Mouse (Mus musculus) heart, embryonic 11.5 days (tissue): Measurements from ENCODE around the gene Cdyl2. TPM values are rescaled to one million over a fixed set of nuclear protein-coding genes. Genes with fewer than 3 reads are reported as not detected.

ENCODE experiments used
- ATAC-seq: fragments of 200-750 bp; cut with Nextera tagmentation; replicated peaks from 2 replicates; pipeline ENCODE4 v1.8.0; 2017; ENCODE audit warnings: moderate library complexity; ENCODE audit not compliant: insufficient number of reproducible peaks, low FRiP score, low TSS enrichment
- H3K27ac ChIP-seq: fragments of 300-500 bp; sonication (generic); 2 replicates; pipeline ENCODE4 v1.5.1; 2014; ENCODE audit warnings: mild to moderate bottlenecking, low read depth, low read length
- H3K27me3 ChIP-seq: fragments of 300-500 bp; sonication (generic); 2 replicates; pipeline ENCODE4 v1.6.1; 2014; ENCODE audit warnings: mild to moderate bottlenecking, low read length, mixed read lengths; ENCODE audit not compliant: control insufficient read depth, insufficient read depth
- H3K36me3 ChIP-seq: fragments of 300-500 bp; sonication (generic); 2 replicates; pipeline ENCODE4 v1.6.1; 2014; ENCODE audit warnings: mild to moderate bottlenecking, low read length, moderate library complexity, mixed read lengths; ENCODE audit not compliant: control insufficient read depth, insufficient read depth
- H3K4me1 ChIP-seq: fragments of 300-500 bp; sonication (generic); 2 replicates; pipeline ENCODE4 v1.6.1; 2014; ENCODE audit warnings: low read length; ENCODE audit not compliant: control insufficient read depth, insufficient read depth
- H3K4me2 ChIP-seq: fragments of 300-500 bp; sonication (generic); 2 replicates; pipeline ENCODE4 v1.6.1; 2014; ENCODE audit warnings: mild to moderate bottlenecking, moderate library complexity
- H3K4me3 ChIP-seq: fragments of 300-500 bp; sonication (generic); 2 replicates; pipeline ENCODE4 v1.5.1; 2014; ENCODE audit warnings: low read depth, low read length
- H3K9ac ChIP-seq: fragments of 300-500 bp; sonication (generic); 2 replicates; pipeline ENCODE4 v1.6.1; 2014; ENCODE audit warnings: mild to moderate bottlenecking, low read depth, low read length, moderate library complexity
- H3K9me3 ChIP-seq: fragments of 300-500 bp; sonication (generic); replicated peaks from 2 replicates; pipeline ENCODE4 v1.6.1; 2016; ENCODE audit warnings: low read length; ENCODE audit not compliant: control insufficient read depth
- WGBS: fragments of 180-500 bp; shearing (Covaris S2); extraction: QIAGEN DNeasy Blood & Tissue Kit; methylation state at CpG from one replicate; pipeline ENCODE4 v1.1.7; 2014; ENCODE audit not compliant: insufficient replicate concordance; 5-methylcytosine and 5-hydroxymethylcytosine counted together
- polyA plus RNA-seq: library from polyadenylated mRNA; unstranded; fragments of >200 nt; fragmentation: Nextera tagmentation; extraction: Ambion mirVana; gene quantifications from 2 replicates; pipeline ENCODE4 v1.2.1, GENCODE M21; 2014

The Cdyl2 gene
- polyA plus RNA-seq, 1 experiment from 2014 or later: 4.8 TPM

DNA sequence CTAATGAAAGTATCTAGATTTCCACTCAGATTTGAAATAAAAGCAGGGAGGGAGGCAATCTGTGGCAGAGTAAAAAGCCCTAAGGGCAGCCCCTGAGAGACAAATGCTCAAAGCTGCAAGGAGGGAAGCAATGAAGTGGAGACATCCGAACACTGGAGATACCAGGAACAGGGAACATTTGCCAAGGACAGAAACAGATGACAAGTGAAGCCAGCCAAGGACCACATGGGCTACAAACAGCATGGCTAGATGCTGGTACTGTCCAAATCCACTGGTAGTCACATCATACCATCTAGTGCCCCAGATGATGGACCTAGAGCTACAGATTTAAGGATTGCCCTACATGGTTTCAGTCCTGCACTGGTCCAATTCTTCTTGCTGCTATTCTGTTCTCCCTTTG lies 71.3 kb downstream of the Cdyl2 start:
- Histone ChIP-seq H3K9me3 (no peaks in the 10 kb centered on the region), H3K36me3 (no peaks in the 10 kb centered on the region), H3K27me3 (no peaks in the 10 kb centered on the region), H3K27ac (no peak overlapping the region), H3K4me2 (no peak overlapping the region), H3K4me1 (no peaks in the 10 kb centered on the region), H3K4me3 (no peak overlapping the region), H3K9ac (no peak overlapping the region)
- no peak for ATAC-seq
- WGBS: 65% methylated on average over 1 of the region's 1 CpGs

DNA sequence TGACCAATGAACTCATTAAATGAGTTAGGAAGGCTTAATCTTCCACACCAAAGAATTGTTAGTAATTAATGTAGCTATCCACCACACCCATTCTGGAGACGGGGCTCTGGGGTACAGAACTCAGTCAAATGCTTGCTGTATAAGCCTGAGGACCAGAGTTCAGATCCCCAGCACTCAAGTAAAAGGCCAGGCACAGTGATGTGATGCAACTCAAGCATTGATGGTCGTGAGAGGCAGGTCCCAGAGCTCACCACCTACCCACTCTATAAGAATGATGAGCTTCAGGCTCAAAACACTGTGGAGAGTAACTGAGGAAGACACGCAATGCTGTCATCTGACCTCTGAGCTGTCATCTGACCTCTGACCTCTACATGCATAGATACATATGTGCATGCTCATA lies 76.0 kb downstream of the Cdyl2 start:
- Histone ChIP-seq H3K4me3 (no peak overlapping the region), H3K27ac (no peak overlapping the region), H3K27me3 (no peaks in the 10 kb centered on the region), H3K9ac (no peak overlapping the region), H3K4me1 (no peaks in the 10 kb centered on the region), H3K36me3 (no peaks in the 10 kb centered on the region), H3K9me3 (no peaks in the 10 kb centered on the region), H3K4me2 (no peak overlapping the region)
- 80% methylated on average over 3 of the region's 3 CpGs for WGBS
- ATAC-seq: no peak

DNA sequence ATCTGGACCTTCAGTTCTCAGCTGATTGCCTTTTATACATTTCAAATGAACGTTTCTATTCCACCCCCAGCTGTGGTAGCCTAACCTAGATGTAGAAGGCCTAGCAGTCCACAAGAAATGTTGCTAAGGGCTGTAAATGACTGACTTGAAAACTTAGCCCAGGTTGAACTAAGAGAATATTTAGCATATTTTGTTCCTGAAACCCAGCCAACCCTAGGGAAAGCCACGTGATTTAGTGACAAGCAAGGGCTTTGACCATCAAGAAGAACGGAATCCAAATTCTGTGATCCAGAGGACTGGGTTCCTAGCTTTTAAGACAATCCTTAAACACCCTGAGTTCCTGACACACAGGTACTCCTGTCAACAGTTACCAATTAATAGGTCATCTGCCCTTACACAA lies 77.9 kb downstream of the Cdyl2 start:
- H3K9me3 ChIP-seq: no peaks in the 10 kb centered on the region
- no peak overlapping the region for H3K27ac ChIP-seq
- H3K4me1 ChIP-seq: 0 out of 2 replicates have a peak, but pooled peaks cover 4% of the 10 kb centered on the region
- H3K4me2 ChIP-seq: no peak overlapping the region
- no peak for ATAC-seq
- WGBS: 77% methylated on average over 3 of the region's 3 CpGs
- H3K9ac ChIP-seq: no peak overlapping the region
- no peak overlapping the region for H3K4me3 ChIP-seq
- no peaks in the 10 kb centered on the region for H3K27me3 ChIP-seq
- no peaks in the 10 kb centered on the region for H3K36me3 ChIP-seq

DNA sequence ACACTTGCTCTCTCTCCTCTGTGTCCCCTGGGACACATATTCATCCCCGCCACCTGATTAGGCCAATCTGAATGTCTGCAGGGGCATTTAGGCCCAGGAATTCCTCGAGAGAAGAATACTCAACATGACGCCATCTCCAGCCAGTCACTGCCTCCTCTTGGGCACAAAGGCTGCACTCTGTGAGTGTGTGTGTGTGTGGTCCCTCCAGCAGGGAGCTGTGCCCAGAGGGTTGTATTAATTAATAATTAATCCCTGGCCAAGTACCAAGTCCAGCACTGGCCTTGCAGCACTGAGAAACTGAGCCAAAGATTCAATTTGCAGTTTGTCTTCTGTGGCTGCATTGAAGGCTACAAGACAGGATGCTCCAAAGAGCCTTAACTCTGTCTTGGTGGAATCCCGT lies 79.8 kb downstream of the Cdyl2 start:
- Histone ChIP-seq H3K4me2 (no peak overlapping the region), H3K4me1 (0 out of 2 replicates have a peak, but pooled peaks cover 4% of the 10 kb centered on the region), H3K36me3 (no peaks in the 10 kb centered on the region), H3K27me3 (no peaks in the 10 kb centered on the region), H3K27ac (no peak overlapping the region), H3K9me3 (no peaks in the 10 kb centered on the region), H3K9ac (no peak overlapping the region), H3K4me3 (no peak overlapping the region)
- ATAC-seq: no peak
- WGBS: 80% methylated on average over 4 of the region's 4 CpGs

DNA sequence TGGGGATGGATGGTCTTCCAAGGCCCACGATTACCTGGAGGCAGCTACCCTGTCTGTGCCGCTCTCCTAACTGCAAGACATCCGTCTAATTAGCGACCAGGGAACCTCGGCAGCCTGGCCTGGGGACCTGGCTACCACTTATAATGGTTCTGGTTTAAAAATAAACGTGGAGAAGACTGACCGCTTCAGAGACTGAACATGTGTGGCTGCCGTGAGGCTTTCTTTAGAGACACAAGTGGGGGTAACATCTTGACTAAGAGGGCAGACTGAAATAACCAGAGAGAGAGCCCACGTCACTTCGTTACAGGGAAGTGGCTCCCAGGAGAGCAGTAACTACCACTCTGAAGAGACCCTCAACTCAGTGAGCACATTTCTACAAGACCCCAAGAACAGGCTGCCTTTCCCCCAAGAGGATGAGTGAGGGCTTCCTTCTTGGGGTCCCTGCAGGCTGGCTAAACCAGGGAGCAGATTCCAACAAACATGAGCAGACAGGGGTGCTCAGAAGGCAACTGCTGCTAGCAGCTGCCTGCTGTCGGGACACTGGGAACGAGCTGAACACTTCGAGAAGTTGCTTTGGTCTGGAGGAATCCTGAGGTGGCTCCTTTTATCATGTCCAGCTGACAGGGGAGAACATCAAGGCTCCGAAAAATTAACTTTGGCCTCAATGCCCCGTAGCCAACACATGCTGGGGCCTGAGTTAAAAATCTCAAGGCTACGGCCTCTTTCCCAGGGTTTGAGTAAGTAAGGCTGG lies 82.6 kb downstream of the Cdyl2 start:
- H3K9me3 ChIP-seq: no peaks in the 10 kb centered on the region
- no peak overlapping the region for H3K27ac ChIP-seq
- H3K4me3 ChIP-seq: no peak overlapping the region
- no peaks in the 10 kb centered on the region for H3K27me3 ChIP-seq
- H3K4me1 ChIP-seq: 0 out of 2 replicates have a peak, but pooled peaks cover 4% of the 10 kb centered on the region
- no peak for ATAC-seq
- H3K36me3 ChIP-seq: no peaks in the 10 kb centered on the region
- 59% methylated on average over 16 of the region's 16 CpGs for WGBS
- no peak overlapping the region for H3K9ac ChIP-seq
- no peak overlapping the region for H3K4me2 ChIP-seq

DNA sequence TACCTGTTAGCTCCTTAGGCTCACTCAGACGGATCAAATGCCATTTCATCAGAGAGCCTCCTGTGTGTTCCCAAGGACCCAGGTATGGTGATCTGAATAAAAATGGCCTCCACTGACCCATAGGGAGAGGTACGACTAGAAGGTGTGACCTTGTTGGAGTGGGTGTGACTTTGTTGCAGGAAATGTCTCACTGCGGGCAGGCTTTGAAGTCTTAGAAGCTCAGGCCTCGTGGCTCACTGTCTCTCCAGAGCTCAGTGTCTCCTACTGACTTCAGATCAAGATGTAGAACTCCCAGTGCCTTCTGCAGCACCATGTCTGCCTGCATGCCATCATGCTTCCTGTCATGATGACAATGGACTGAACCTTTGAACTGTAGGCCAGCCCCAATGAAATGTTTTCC lies 87.4 kb downstream of the Cdyl2 start:
- no peak overlapping the region for H3K9ac ChIP-seq
- H3K27ac ChIP-seq: no peak overlapping the region
- H3K36me3 ChIP-seq: no peaks in the 10 kb centered on the region
- H3K4me1 ChIP-seq: 0 out of 2 replicates have a peak, but pooled peaks cover 3% of the 10 kb centered on the region
- H3K27me3 ChIP-seq: no peaks in the 10 kb centered on the region
- no peak overlapping the region for H3K4me3 ChIP-seq
- no peaks in the 10 kb centered on the region for H3K9me3 ChIP-seq
- ATAC-seq: no peak
- WGBS: 70% methylated on average over 4 of the region's 4 CpGs
- H3K4me2 ChIP-seq: no peak overlapping the region

DNA sequence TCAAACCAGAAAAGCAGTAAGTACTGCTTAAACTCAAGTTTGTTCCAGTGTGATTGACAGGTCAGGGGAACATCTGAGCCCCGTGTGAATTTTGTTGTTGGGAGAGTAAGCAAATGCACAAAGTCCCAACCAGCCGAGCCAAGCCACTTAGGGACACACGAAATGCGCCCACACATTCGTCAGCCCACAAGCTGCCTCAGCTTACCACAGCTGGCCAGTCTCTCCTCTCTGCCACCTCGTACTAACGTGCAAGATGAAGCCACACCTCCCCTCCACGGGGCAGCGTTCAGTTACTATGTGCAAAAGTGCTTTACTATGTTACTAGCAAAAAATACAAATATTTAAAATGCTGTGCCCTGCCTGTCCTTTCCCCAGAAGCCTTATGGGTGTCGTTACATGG lies 91.9 kb downstream of the Cdyl2 start:
- Histone ChIP-seq H3K4me2 (no peak overlapping the region), H3K4me1 (no peaks in the 10 kb centered on the region), H3K4me3 (no peak overlapping the region), H3K36me3 (no peaks in the 10 kb centered on the region), H3K9me3 (no peaks in the 10 kb centered on the region), H3K27me3 (no peaks in the 10 kb centered on the region), H3K9ac (no peak overlapping the region), H3K27ac (no peak overlapping the region)
- WGBS: 80% methylated on average over 10 of the region's 10 CpGs
- no peak for ATAC-seq

DNA sequence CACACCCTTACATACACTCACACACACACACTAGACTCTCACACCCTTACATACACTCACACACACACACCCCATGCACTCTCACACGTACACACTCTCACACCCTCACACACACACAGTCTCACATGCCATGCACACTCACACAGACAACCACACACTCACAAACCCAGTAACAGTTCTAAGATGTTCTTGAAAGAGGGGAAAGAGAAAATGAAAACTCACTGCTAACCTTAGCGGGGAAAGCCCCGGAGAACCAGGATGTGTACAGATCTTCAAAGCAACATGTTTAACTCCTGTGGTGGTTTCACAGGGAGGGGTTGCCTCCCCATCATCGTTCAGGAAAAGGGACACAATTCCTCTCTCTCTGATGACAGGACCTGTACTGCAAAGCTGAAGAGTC lies 94.8 kb downstream of the Cdyl2 start:
- Histone ChIP-seq H3K4me2 (no peak overlapping the region), H3K27me3 (no peaks in the 10 kb centered on the region), H3K9ac (no peak overlapping the region), H3K4me1 (no peaks in the 10 kb centered on the region), H3K4me3 (no peak overlapping the region), H3K9me3 (no peaks in the 10 kb centered on the region), H3K27ac (no peak overlapping the region), H3K36me3 (no peaks in the 10 kb centered on the region)
- ATAC-seq: no peak
- WGBS: 81% methylated on average over 4 of the region's 4 CpGs

DNA sequence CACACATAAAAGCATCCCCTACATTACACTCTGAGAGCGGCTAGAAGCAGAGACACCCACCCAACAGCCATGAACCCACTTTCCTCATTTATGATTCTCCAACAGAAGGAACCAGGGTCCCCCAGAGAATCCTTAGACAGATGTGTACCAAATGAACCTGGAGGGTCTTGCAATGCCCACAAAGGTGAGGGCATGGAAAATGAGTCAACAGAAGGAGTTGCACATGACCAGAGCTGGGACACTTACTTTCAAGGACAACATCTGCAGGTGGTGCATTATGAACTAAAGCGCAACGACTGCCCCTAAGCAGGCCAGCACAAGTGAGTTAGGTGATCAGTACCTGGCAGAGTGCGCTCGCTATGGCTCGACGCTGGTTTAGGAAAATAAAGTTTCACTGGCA lies 95.6 kb downstream of the Cdyl2 start:
- H3K27me3 ChIP-seq: no peaks in the 10 kb centered on the region
- H3K36me3 ChIP-seq: no peaks in the 10 kb centered on the region
- 91% methylated on average over 7 of the region's 7 CpGs for WGBS
- H3K9ac ChIP-seq: no peak overlapping the region
- H3K4me2 ChIP-seq: no peak overlapping the region
- ATAC-seq: no peak
- no peak overlapping the region for H3K4me3 ChIP-seq
- H3K4me1 ChIP-seq: no peaks in the 10 kb centered on the region
- no peak overlapping the region for H3K27ac ChIP-seq
- no peaks in the 10 kb centered on the region for H3K9me3 ChIP-seq
